1 mouse cellular context compared by ENCODE assay signal in genomic region chr11:107469523-107470371, GRCm38 (mm10).
TF ChIP-seq lines count a peak whose summit lies in the region.

No protein-coding gene starts in this region.

TF ChIP-seq in CH12.LX, 34 proteins besides CTCF, POLR2A, EP300 and RAD21 (continued from another document):
- TF ChIP-seq MYC (IDR thresholded peaks at IDR 0.05; ENCODE audit: low read depth, low read length) (0 out of 2 replicates have a peak, but pooled peaks have one; percentile 0), ELF1 (IDR thresholded peaks at IDR 0.05; ENCODE audit: low read depth, low read length) (no peak), MAZ (IDR thresholded peaks at IDR 0.05; ENCODE audit: low read depth, low read length) (no peak), ZNF384 (IDR thresholded peaks at IDR 0.05; ENCODE audit: low read depth, low read length) (no peak), MAFK (IDR thresholded peaks at IDR 0.05; ENCODE audit: insufficient replicate concordance, low read length) (no peak), USF2 (conservative IDR thresholded peaks at IDR 0.05; ENCODE audit: low read depth, low read length) (no peak), MEF2A (IDR thresholded peaks at IDR 0.05; ENCODE audit: borderline replicate concordance, low read depth, low read length) (no peak), TCF12 (IDR thresholded peaks at IDR 0.05; ENCODE audit: low read depth, low read length) (no peak), MXI1 (IDR thresholded peaks at IDR 0.05; ENCODE audit: low read depth, low read length) (peak; percentile 61; the same call in 1 of the 2 replicates), ZMIZ1 (IDR thresholded peaks at IDR 0.05; ENCODE audit: low read depth, low read length) (0 out of 2 replicates have a peak, but pooled peaks have one; percentile 20), RCOR1 (conservative IDR thresholded peaks at IDR 0.05; ENCODE audit: low read depth, low read length) (no peak), BHLHE40 (IDR thresholded peaks at IDR 0.05; ENCODE audit: low read depth, low read length) (no peak), IRF4 (IDR thresholded peaks at IDR 0.05; ENCODE audit: low read depth, low read length) (no peak), NELFE (IDR thresholded peaks at IDR 0.05; ENCODE audit: low read depth, low read length) (no peak), USF1 (IDR thresholded peaks at IDR 0.05; ENCODE audit: low read depth, low read length) (no peak)
